Mouse (Mus musculus) heart, postnatal 0 days (tissue): ENCODE data around the gene Cypt3.

Experiments used
- CTCF ChIP-seq: IDR thresholded peaks from 2 replicates; pipeline ENCODE4 v1.5.1; 2016; ENCODE audit warnings: antibody characterized with exemption, control low read depth, low read depth
- EP300 ChIP-seq: IDR thresholded peaks from 2 replicates; pipeline ENCODE4 v1.6.1; 2016; ENCODE audit warnings: antibody characterized with exemption, low read depth

DNA sequence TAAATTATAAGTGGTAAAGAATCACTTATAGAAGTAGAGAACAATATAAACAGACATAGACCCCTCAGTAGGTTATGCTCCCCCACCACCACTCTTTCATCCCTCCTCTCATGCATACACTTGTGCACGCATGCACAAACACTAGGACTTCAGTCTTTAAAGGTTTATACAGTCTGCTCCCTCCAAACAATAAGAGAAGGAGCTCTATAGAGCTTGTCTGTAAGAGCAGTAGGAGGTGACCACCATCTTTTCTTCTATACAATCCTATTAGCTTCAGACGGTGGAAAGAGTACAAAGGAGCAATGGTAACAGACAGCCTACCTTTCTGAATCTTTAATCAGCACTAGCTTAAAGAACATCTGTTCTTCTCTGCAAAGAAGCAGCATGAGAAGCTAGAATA, 1.8 kb upstream of the Cypt3 start:
- no peak for TF ChIP-seq CTCF
- TF ChIP-seq EP300, result no peak
